Mouse (Mus musculus) ES-Bruce4 (cell line): ENCODE measurements around the gene Dab1.

Experiments
- CTCF ChIP-seq: IDR thresholded peaks from one replicate; pipeline ENCODE4 v1.8.1; 2011; ENCODE audit warnings: low read depth, low read length
- EP300 ChIP-seq: IDR thresholded peaks from 2 replicates; pipeline ENCODE4 v1.6.1; 2011; ENCODE audit warnings: low read depth, low read length; ENCODE audit not compliant: insufficient read depth
- POLR2A ChIP-seq: IDR thresholded peaks from one replicate; pipeline ENCODE4 v1.8.1; 2011; ENCODE audit warnings: low read length; ENCODE audit not compliant: insufficient read depth

- TF ChIP-seq EP300 (no peak), CTCF (no peak), POLR2A (no peak)
Observed at GRCm38 (mm10) chr4:104686137-104686809, 1067.1 kb downstream of the Dab1 start.
